Mouse (Mus musculus) stomach, embryonic 14.5 days (tissue): Measurements from ENCODE around the gene Usp36. TPM values are rescaled to one million over a fixed set of nuclear protein-coding genes. Genes with fewer than 3 reads are reported as not detected.

Experiments
- ATAC-seq: fragments of 200-750 bp; cut with Nextera tagmentation; 2 replicates; pipeline ENCODE4 v1.8.0; 2017; ENCODE audit warnings: low read depth, moderate TSS enrichment; ENCODE audit not compliant: insufficient number of reproducible peaks, insufficient read depth, low FRiP score
- H3K27ac ChIP-seq: fragments of 300-500 bp; sonication (generic); 2 replicates; pipeline ENCODE4 v1.5.1; 2014; ENCODE audit warnings: mild to moderate bottlenecking, low read length, moderate library complexity, mixed read lengths
- H3K27me3 ChIP-seq: fragments of 300-500 bp; sonication (generic); 2 replicates; pipeline ENCODE4 v1.6.1; 2014; ENCODE audit warnings: low read length, control low read depth, mixed read lengths; ENCODE audit not compliant: control insufficient read depth, insufficient read depth
- H3K36me3 ChIP-seq: fragments of 300-500 bp; sonication (generic); 2 replicates; pipeline ENCODE4 v1.6.1; 2014; ENCODE audit warnings: mild to moderate bottlenecking, control low read depth, low read length, moderate library complexity, mixed read lengths; ENCODE audit not compliant: control insufficient read depth, insufficient read depth
- H3K4me1 ChIP-seq: fragments of 300-500 bp; sonication (generic); 2 replicates; pipeline ENCODE4 v1.6.1; 2014; ENCODE audit warnings: low read length, control low read depth, mixed read lengths; ENCODE audit not compliant: control insufficient read depth, insufficient read depth
- H3K4me2 ChIP-seq: fragments of 300-500 bp; sonication (generic); replicated peaks from 2 replicates; pipeline ENCODE4 v1.6.1; 2014; ENCODE audit warnings: low read depth, low read length, control low read depth
- H3K4me3 ChIP-seq: fragments of 300-500 bp; sonication (generic); 2 replicates; pipeline ENCODE4 v1.5.1; 2014; ENCODE audit warnings: low read depth, low read length, control low read depth
- H3K9ac ChIP-seq: fragments of 300-500 bp; sonication (generic); replicated peaks from 2 replicates; pipeline ENCODE4 v1.6.1; 2014; ENCODE audit warnings: low read depth, mild to moderate bottlenecking, control low read depth, low read length, moderate library complexity, mixed read lengths
- H3K9me3 ChIP-seq: fragments of 300-500 bp; sonication (generic); 2 replicates; pipeline ENCODE4 v1.6.1; 2016; ENCODE audit warnings: low read depth, low read length, control low read depth; ENCODE audit not compliant: control insufficient read depth
- WGBS: fragments of 180-500 bp; shearing (Covaris S2); extraction: QIAGEN DNeasy Blood & Tissue Kit; methylation state at CpG from one replicate; pipeline ENCODE4 v1.1.7; 2014; 5-methylcytosine and 5-hydroxymethylcytosine counted together
- polyA plus RNA-seq: library from polyadenylated mRNA; unstranded; fragments of >200 nt; fragmentation: Nextera tagmentation; extraction: Ambion mirVana; gene quantifications from 2 replicates; pipeline ENCODE4 v1.2.1, GENCODE M21; 2014

The Usp36 gene
- polyA plus RNA-seq, 1 experiment from 2014 or later = 19.1 TPM

DNA sequence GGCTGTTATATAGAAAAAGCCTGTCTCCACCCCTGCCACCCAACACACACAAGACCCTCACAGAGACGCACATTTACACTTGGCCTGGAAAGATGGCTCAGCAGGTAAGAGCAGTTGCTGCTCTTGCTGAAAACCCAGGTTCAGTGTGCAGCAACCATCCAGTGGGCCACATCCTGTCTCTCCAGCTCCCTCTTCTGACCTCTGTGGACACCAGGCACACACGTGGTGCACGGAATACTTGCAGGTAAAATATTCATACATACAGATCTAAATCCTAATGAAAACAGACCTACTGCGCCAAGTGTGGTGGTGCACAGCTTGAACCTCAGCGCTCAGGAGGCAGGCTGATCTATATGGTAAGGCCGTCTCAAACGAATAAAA is 23.4 kb downstream of the Usp36 start:
- Histone ChIP-seq H3K4me1 (no peaks in the 10 kb centered on the region), H3K4me3 (no peak overlapping the region), H3K27me3 (no peaks in the 10 kb centered on the region), H3K27ac (no peak overlapping the region), H3K36me3 (peaks cover 88% of the 10 kb centered on the region), H3K4me2 (no peak overlapping the region), H3K9ac (no peak overlapping the region), H3K9me3 (no peaks in the 10 kb centered on the region)
- ATAC-seq = no peak
- WGBS = 92% methylated on average over 7 of the region's 7 CpGs

DNA sequence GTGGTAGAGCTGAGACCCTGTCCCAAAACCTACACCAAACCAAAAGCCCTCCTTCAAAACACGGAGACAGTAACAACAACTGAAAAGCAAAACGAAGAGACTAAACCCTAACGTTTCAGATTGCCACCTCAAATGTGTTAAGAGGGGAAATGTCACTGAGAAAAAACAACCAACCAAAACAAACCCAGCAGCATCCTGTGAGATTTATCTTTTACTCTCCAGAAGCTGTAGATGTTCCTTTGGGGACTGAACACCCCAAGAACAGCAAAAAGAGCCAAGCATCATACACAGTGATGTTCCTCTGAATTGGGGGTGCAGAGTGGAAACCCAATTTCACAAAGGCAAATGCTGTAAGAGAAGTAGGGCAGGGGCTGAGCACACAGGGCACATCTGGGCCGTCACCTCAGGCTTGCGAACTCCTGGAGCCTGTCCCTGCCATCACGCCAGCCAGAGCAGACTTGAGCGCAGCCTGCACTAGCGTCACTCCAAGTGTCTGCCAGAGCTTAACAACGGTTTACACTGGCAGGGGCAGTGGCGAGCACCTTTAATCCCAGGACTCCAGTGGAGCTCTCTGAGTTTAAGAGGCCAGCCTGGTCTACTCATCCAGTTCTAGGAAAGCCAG is 23.9 kb downstream of the Usp36 start:
- H3K4me1 ChIP-seq = no peaks in the 10 kb centered on the region
- no peaks in the 10 kb centered on the region for H3K27me3 ChIP-seq
- 91% methylated on average over 10 of the region's 10 CpGs for WGBS
- H3K9ac ChIP-seq = no peak overlapping the region
- no peak overlapping the region for H3K4me2 ChIP-seq
- ATAC-seq = no peak
- H3K9me3 ChIP-seq = no peaks in the 10 kb centered on the region
- peaks cover 88% of the 10 kb centered on the region for H3K36me3 ChIP-seq
- no peak overlapping the region for H3K4me3 ChIP-seq
- H3K27ac ChIP-seq = no peak overlapping the region

DNA sequence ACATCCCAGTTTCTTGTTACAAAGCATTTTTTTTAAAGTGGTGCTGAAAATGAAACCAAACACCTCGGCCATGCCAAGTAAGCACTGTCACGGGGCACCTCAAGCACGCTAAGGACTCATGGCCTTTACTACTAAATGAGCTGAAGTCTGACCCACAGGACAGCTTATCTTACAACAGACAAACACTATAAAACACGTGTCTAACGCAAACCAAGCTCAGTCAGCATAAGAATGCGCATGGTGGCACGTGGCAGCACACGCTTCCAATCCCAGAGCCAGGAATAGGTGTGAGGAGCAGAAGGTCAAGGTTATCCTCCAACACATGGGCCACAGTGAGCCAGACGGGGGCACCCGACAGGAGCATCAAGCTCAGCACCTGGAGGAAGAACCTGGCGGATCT is 24.4 kb downstream of the Usp36 start:
- Histone ChIP-seq H3K9me3 (no peaks in the 10 kb centered on the region), H3K4me1 (no peaks in the 10 kb centered on the region), H3K4me2 (no peak overlapping the region), H3K4me3 (no peak overlapping the region), H3K9ac (no peak overlapping the region), H3K27ac (no peak overlapping the region), H3K27me3 (no peaks in the 10 kb centered on the region), H3K36me3 (peaks cover 90% of the 10 kb centered on the region)
- 86% methylated on average over 11 of the region's 11 CpGs for WGBS
- no peak for ATAC-seq

DNA sequence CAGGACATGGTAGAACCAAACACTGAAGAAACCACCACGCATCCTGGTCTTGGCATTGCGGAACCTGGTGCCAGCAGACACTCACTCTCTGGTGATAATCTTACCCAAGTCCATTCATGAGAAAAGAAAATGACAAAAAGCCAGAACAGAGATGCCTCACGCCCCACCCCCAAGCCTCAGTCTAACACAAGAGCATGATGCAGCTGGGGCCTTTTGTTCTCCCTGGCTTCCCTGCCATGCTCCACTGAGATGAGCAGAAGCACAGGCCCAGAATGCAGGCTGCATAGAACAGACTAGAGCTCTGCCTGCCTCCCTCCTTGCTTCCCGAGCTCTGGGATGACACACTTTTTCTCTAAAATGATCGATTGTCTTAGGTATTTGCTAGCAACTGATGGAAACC is 26.9 kb downstream of the Usp36 start:
- Histone ChIP-seq H3K4me2 (no peak overlapping the region), H3K36me3 (peaks cover 92% of the 10 kb centered on the region), H3K27me3 (no peaks in the 10 kb centered on the region), H3K9me3 (no peaks in the 10 kb centered on the region), H3K27ac (no peak overlapping the region), H3K4me3 (no peak overlapping the region), H3K4me1 (no peaks in the 10 kb centered on the region), H3K9ac (no peak overlapping the region)
- no peak for ATAC-seq
- WGBS = 92% methylated on average over 5 of the region's 5 CpGs

DNA sequence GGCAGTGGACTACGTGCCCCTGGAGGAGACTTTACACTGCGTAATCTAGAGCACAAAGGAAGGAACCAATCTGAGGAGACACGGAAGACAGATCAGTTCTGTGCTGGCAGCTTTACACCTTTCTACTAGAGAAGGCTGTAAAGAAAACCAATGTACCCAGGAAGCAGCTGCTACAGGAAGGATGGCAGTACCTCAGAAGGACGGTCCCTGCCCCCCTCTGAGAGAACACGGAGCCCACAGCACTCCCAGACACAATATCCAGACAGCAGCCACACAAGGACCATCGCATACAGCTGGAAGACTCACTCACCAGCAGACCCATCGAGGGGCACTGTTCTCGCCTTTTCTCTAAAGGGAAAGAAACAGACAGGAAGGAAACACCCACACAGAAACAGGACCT is 30.0 kb downstream of the Usp36 start:
- 87% methylated on average over 8 of the region's 8 CpGs for WGBS
- Histone ChIP-seq H3K9me3 (no peaks in the 10 kb centered on the region), H3K4me2 (no peak overlapping the region), H3K36me3 (peaks cover 70% of the 10 kb centered on the region), H3K4me3 (no peak overlapping the region), H3K27ac (no peak overlapping the region), H3K27me3 (no peaks in the 10 kb centered on the region), H3K4me1 (peaks cover under 1% of the 10 kb centered on the region; the same call in 1 of the 2 replicates), H3K9ac (no peak overlapping the region)
- ATAC-seq = no peak

GRCm38 (mm10) chr11:118259580-118259979 is 30.5 kb downstream of the Usp36 start:
- WGBS = 95% methylated on average over 8 of the region's 8 CpGs
- H3K9ac ChIP-seq = no peak overlapping the region
- H3K36me3 ChIP-seq = peaks cover 65% of the 10 kb centered on the region
- H3K4me3 ChIP-seq = no peak overlapping the region
- no peak overlapping the region for H3K27ac ChIP-seq
- H3K4me1 ChIP-seq = peaks cover 5% of the 10 kb centered on the region; the same call in 1 of the 2 replicates
- no peaks in the 10 kb centered on the region for H3K9me3 ChIP-seq
- no peak overlapping the region for H3K4me2 ChIP-seq
- no peak for ATAC-seq
- H3K27me3 ChIP-seq = no peaks in the 10 kb centered on the region

- Histone ChIP-seq H3K9me3 (no peaks in the 10 kb centered on the region), H3K36me3 (peaks cover 34% of the 10 kb centered on the region), H3K4me1 (peaks cover 20% of the 10 kb centered on the region; the same call in 1 of the 2 replicates), H3K27ac (no peak overlapping the region), H3K4me2 (no peak overlapping the region), H3K27me3 (no peaks in the 10 kb centered on the region), H3K4me3 (no peak overlapping the region), H3K9ac (no peak overlapping the region)
- WGBS = 86% methylated on average over 7 of the region's 7 CpGs
- no peak for ATAC-seq
Measured at GRCm38 (mm10) chr11:118256371-118256770, 33.7 kb downstream of the Usp36 start.

DNA sequence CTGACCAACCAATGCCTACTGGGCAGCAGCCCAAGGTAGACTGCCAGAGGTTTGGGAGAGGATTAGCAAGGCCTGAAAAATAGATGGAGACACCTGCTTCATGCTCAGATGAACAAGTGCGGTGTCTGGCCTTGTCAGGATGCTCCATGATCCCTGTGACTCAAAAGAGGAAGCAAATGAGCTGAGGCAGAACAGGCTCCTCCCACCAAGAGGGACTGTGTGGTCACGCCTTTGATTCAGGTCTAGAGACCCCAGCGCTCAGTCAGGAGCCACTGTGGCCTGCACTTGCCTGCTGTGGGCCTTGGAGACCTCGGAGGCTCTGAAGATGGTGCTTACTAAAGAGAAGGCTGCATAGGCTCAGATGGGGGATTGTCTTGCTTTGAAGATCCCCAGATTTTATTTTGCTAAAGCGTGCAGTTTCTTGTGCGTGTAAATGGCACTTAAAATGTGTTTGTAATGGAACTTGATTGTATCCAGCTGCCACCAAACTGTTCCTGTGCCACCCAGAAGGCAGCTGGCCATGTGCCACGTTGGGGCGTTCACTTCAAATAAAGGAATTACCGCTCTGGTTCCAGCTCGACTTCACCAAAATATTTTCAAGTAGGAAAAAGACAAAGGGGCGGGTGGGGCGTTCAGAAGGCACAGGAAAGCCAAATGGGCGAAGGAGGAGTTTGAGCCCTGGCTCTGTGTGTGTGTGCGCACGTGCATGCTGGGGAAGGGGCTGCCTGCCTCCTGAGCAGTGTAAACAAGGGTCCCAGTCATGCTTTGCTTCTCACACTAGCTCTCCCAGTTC is 35.7 kb downstream of the Usp36 start:
- no peaks in the 10 kb centered on the region for H3K9me3 ChIP-seq
- no peak overlapping the region for H3K4me3 ChIP-seq
- H3K4me1 ChIP-seq = peaks cover 20% of the 10 kb centered on the region
- no peaks in the 10 kb centered on the region for H3K27me3 ChIP-seq
- H3K4me2 ChIP-seq = no peak overlapping the region
- H3K36me3 ChIP-seq = peaks cover 16% of the 10 kb centered on the region
- ATAC-seq = peak; percentile 33; the same call in 1 of the 2 replicates
- 26% methylated on average over 15 of the region's 15 CpGs for WGBS
- H3K27ac ChIP-seq = peak overlapping the region; percentile 87
- H3K9ac ChIP-seq = no peak overlapping the region
